Mouse (Mus musculus) liver, postnatal 0 days (tissue): ENCODE measurements at regions not wholly inside any gene's neighbourhood (a gene's known extent, or its start where the extent isn't known, plus 50 kb on each side); places are given as distances from the start of the nearest gene placed in this dataset.

Experiments
- ATAC-seq: fragments of 200-750 bp; cut with Nextera tagmentation; 2 replicates; pipeline ENCODE4 v1.8.0; 2017; ENCODE audit warnings: mild to moderate bottlenecking, moderate library complexity
- DNase-seq: peaks from one replicate; pipeline ENCODE4 v3.0.0-alpha.2; 2016
- H3K27ac ChIP-seq: fragments of 300-500 bp; sonication (generic); 2 replicates; pipeline ENCODE4 v1.5.1; 2014; ENCODE audit warnings: antibody characterized with exemption, moderate library complexity, mild to moderate bottlenecking, low read depth
- H3K27me3 ChIP-seq: fragments of 300-500 bp; sonication (generic); 2 replicates; pipeline ENCODE4 v1.6.1; 2014; ENCODE audit warnings: low read length, control low read depth, mixed read lengths; ENCODE audit not compliant: insufficient read depth
- H3K36me3 ChIP-seq: fragments of 300-500 bp; sonication (generic); replicated peaks from 2 replicates; pipeline ENCODE4 v1.6.1; 2014; ENCODE audit warnings: mild to moderate bottlenecking, control low read depth, low read length, moderate library complexity, mixed read lengths; ENCODE audit not compliant: insufficient read depth
- H3K4me1 ChIP-seq: fragments of 300-500 bp; sonication (generic); 2 replicates; pipeline ENCODE4 v1.6.1; 2014; ENCODE audit warnings: antibody characterized with exemption, mild to moderate bottlenecking, control low read depth; ENCODE audit not compliant: insufficient read depth
- H3K4me2 ChIP-seq: fragments of 300-500 bp; sonication (generic); 2 replicates; pipeline ENCODE4 v1.6.1; 2014; ENCODE audit warnings: low read depth, mild to moderate bottlenecking, low read length, moderate library complexity, mixed read lengths
- H3K4me3 ChIP-seq: fragments of 300-500 bp; sonication (generic); 2 replicates; pipeline ENCODE4 v1.5.1; 2014; ENCODE audit warnings: low read depth, low read length
- H3K9ac ChIP-seq: fragments of 300-500 bp; sonication (generic); replicated peaks from 2 replicates; pipeline ENCODE4 v1.6.1; 2014; ENCODE audit warnings: mild to moderate bottlenecking, moderate library complexity
- H3K9me3 ChIP-seq: fragments of 300-500 bp; sonication (generic); 2 replicates; pipeline ENCODE4 v1.6.1; 2016; ENCODE audit warnings: mild to moderate bottlenecking, control low read depth, low read length, mixed read lengths
- CTCF ChIP-seq: sonication (generic); IDR thresholded peaks from 2 replicates; pipeline ENCODE4 v1.5.1; 2016; ENCODE audit warnings: antibody characterized with exemption, low read depth
- EP300 ChIP-seq: IDR thresholded peaks from 2 replicates; pipeline ENCODE4 v1.6.1; 2016; ENCODE audit warnings: antibody characterized with exemption, low read depth, mild to moderate bottlenecking
- WGBS: fragments of 180-500 bp; shearing (Covaris S2); extraction: QIAGEN DNeasy Blood & Tissue Kit; methylation state at CpG from one replicate; pipeline ENCODE4 v1.1.7; 2014; ENCODE audit not compliant: insufficient replicate concordance; 5-methylcytosine and 5-hydroxymethylcytosine counted together

DNA sequence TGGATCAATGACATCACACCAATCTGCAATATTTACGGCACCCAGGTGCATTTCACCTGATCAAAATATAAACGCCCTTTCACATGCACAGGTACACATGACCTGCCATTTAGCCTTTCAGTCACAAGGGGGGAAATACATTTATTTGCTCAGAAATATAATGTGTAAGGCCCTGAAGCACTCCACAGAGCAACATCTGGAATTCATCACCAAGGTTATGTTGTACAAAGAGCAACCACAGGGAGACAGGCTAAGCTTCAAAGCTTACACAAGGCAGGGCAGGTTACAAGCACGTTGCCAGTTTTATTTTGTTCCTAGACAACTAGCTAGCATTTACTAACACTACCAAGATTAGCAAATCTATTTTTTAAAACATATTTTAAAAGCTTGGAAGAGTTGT lies 79.8 kb upstream of the 2610301B20Rik start:
- 71% methylated on average over 3 of the region's 3 CpGs for WGBS
- no peaks in the 10 kb centered on the region for H3K9me3 ChIP-seq
- DNase-seq (no peak), ATAC-seq (no peak)
- H3K4me3 ChIP-seq, result no peak overlapping the region
- H3K27me3 ChIP-seq, result no peaks in the 10 kb centered on the region
- no peak for TF ChIP-seq CTCF
- no peak for TF ChIP-seq EP300
- H3K4me1 ChIP-seq, result no peaks in the 10 kb centered on the region
- no peak overlapping the region for H3K4me2 ChIP-seq
- no peaks in the 10 kb centered on the region for H3K36me3 ChIP-seq
- H3K9ac ChIP-seq, result no peak overlapping the region
- H3K27ac ChIP-seq, result no peak overlapping the region

DNA sequence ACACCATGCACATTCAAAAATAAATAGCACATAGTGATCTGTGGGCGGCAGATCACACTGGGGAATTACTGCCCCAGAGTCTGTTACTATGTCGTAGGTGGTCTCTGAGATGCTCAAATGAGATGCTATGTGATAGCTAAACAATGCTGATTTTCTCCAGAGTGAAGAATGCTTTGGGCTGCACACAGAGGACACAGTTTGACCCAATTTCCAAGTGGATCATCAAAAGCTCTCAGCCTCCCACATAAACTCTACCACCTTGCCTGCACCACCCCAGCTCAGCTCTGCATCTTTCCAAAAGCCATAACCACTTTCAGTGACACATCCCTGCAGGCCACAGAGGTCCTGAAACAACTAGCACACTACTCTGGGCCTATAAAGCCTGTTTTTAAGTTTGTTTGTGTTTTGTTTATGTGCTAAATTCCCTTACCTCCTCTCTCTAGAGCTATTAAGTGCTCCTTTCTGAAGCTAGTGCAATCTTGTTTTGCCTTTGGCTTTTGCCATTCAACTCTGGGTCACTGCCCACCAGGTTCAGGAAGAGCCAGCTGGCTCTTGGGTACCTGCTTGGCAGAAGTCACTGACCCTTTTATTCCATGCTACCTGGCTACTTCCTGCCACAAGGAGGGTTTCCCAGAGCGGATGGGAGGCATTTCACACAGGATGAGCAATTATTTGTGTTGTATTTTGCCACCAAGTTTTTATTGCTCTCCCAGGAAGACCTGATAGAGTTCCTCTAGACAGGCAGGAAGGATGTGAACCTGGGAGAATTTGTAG lies 73.3 kb upstream of the 2610301B20Rik start:
- WGBS, result 71% methylated on average over 3 of the region's 3 CpGs
- Histone ChIP-seq H3K9me3 (no peaks in the 10 kb centered on the region), H3K4me2 (no peak overlapping the region), H3K27me3 (no peaks in the 10 kb centered on the region), H3K4me1 (no peaks in the 10 kb centered on the region), H3K27ac (no peak overlapping the region), H3K36me3 (no peaks in the 10 kb centered on the region), H3K4me3 (no peak overlapping the region), H3K9ac (no peak overlapping the region)
- TF ChIP-seq CTCF (no peak), EP300 (no peak)
- ATAC-seq (no peak), DNase-seq (no peak)

DNA sequence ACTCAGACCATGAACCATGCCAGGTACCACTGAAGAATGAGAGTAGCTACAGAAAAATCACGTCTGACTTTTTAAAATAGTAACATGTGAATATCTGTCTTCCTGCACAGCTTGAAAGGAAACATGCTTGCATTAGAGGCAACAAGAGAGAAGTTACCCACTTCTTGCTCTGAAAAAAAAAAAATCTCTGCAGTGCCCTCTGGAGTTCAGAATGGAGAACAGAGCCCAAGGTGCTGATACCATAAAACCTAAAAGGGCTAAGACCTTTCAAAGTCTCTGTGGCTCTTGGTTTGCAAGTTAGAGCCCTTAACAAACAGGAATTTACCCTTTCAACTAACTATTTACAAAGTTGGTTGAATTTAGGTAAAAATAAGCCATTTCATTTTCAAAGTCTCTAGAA lies 69.6 kb upstream of the 2610301B20Rik start:
- no peaks in the 10 kb centered on the region for H3K9me3 ChIP-seq
- WGBS, result 3% methylated on average over 1 of the region's 1 CpGs
- H3K4me1 ChIP-seq, result no peaks in the 10 kb centered on the region
- DNase-seq (no peak), ATAC-seq (no peak)
- TF ChIP-seq EP300 (no peak), CTCF (no peak; the same call in 1 of the 2 replicates)
- H3K36me3 ChIP-seq, result no peaks in the 10 kb centered on the region
- H3K4me3 ChIP-seq, result no peak overlapping the region
- no peaks in the 10 kb centered on the region for H3K27me3 ChIP-seq
- H3K4me2 ChIP-seq, result no peak overlapping the region
- H3K27ac ChIP-seq, result no peak overlapping the region
- no peak overlapping the region for H3K9ac ChIP-seq

DNA sequence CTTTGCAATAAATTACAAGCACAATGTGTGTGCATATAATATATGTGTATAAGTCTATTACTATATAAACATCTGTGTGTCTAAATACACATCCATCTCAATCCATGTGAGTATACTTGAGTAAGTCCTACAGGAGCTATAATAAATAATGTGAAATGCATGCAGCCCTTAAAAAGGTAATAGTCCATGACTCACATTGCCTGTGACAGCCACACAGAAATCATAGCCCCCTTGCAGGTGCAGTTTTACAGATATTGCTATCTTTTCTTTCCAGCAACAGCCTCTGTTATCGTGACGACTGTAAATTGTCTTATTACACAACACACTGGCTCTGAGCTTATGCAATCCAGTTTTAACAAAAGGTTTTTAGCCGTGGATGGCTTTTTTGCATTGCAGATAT lies 67.0 kb upstream of the 2610301B20Rik start:
- Histone ChIP-seq H3K27me3 (no peaks in the 10 kb centered on the region), H3K4me1 (no peaks in the 10 kb centered on the region), H3K9ac (no peak overlapping the region), H3K36me3 (no peaks in the 10 kb centered on the region), H3K27ac (no peak overlapping the region), H3K4me2 (no peak overlapping the region), H3K9me3 (no peaks in the 10 kb centered on the region), H3K4me3 (no peak overlapping the region)
- WGBS, result 35% methylated on average over 3 of the region's 3 CpGs
- TF ChIP-seq CTCF, result no peak
- TF ChIP-seq EP300, result no peak
- no peak for ATAC-seq
- DNase-seq, result no peak

DNA sequence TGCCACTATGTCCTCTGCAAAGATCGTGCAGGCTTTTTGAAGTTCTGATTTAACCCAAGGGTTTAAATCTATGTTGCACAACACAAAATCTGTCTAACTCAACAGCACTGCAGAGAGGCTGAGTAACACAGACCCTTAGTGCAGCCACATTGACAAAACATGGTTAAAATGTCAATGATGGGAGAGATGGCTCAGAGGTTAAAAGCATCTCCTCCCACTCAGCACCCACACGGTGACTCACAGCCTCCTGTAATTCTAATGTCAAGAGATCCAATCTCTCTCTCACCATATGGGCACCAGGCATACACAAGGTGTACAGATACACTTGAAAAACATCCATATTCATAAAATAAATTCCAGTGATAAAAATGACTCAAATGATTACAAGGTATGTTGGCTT lies 61.4 kb upstream of the 2610301B20Rik start:
- Histone ChIP-seq H3K27ac (no peak overlapping the region), H3K4me1 (no peaks in the 10 kb centered on the region), H3K4me3 (no peak overlapping the region), H3K9ac (no peak overlapping the region), H3K9me3 (no peaks in the 10 kb centered on the region), H3K36me3 (no peaks in the 10 kb centered on the region), H3K4me2 (no peak overlapping the region), H3K27me3 (no peaks in the 10 kb centered on the region)
- TF ChIP-seq EP300, result no peak
- no peak for TF ChIP-seq CTCF
- 65% methylated on average over 2 of the region's 2 CpGs for WGBS
- DNase-seq (no peak), ATAC-seq (no peak)
